Mouse (Mus musculus): Measurements from ENCODE around the gene Rab11a.
A peak's percentile ranks its signal among the peaks of the same experiment; 100 is the strongest.
"Not testable (repeated sequence)": the region's sequence is repeated elsewhere in the genome, so short reads cannot be mapped to it uniquely, and the experiment has no call there.

Gene Rab11a

GRCm38 (mm10) chr9:64742453-64742852 lies 4.9 kb upstream of the Rab11a start:
- DNase-seq: no peak

GRCm38 (mm10) chr9:64739001-64739400 lies 1.4 kb upstream of the Rab11a start:
- no peak for DNase-seq

GRCm38 (mm10) chr9:64736639-64737405 lies 736 bp downstream of the Rab11a start:
- peak; percentile 21 for DNase-seq

- DNase-seq: no peak
Observed at GRCm38 (mm10) chr9:64736076-64736638, 1.4 kb downstream of the Rab11a start.

- DNase-seq: not testable (repeated sequence)
Observed at GRCm38 (mm10) chr9:64734992-64735391, 2.6 kb downstream of the Rab11a start.

GRCm38 (mm10) chr9:64734166-64734565 lies 3.4 kb downstream of the Rab11a start:
- no peak for DNase-seq

GRCm38 (mm10) chr9:64731029-64731560 lies 6.5 kb downstream of the Rab11a start:
- no peak for DNase-seq

- DNase-seq: no peak
Observed at GRCm38 (mm10) chr9:64726454-64726853, 11.1 kb downstream of the Rab11a start.

GRCm38 (mm10) chr9:64719526-64720163 lies 17.9 kb downstream of the Rab11a start:
- DNase-seq: no peak

- DNase-seq: not testable (repeated sequence)
Observed at GRCm38 (mm10) chr9:64710291-64710690, 27.3 kb downstream of the Rab11a start.

- no peak for DNase-seq
Observed at GRCm38 (mm10) chr9:64704073-64704840, 33.3 kb downstream of the Rab11a start.

- DNase-seq: no peak
Observed at GRCm38 (mm10) chr9:64703420-64703965, 34.1 kb downstream of the Rab11a start.

GRCm38 (mm10) chr9:64702937-64703336 lies 34.6 kb downstream of the Rab11a start:
- DNase-seq: no peak

- DNase-seq: no peak
Observed at GRCm38 (mm10) chr9:64702391-64702790, 35.2 kb downstream of the Rab11a start.

GRCm38 (mm10) chr9:64701651-64702050 lies 35.9 kb downstream of the Rab11a start:
- no peak for DNase-seq

- no peak for DNase-seq
Observed at GRCm38 (mm10) chr9:64700451-64701311, 36.9 kb downstream of the Rab11a start.

GRCm38 (mm10) chr9:64698586-64698985 lies 39.0 kb downstream of the Rab11a start:
- DNase-seq: no peak

- no peak for DNase-seq
Observed at GRCm38 (mm10) chr9:64697677-64698076, 39.9 kb downstream of the Rab11a start.

- no peak for DNase-seq
Observed at GRCm38 (mm10) chr9:64697006-64697405, 40.6 kb downstream of the Rab11a start.

GRCm38 (mm10) chr9:64696404-64696803 lies 41.2 kb downstream of the Rab11a start:
- DNase-seq: no peak

GRCm38 (mm10) chr9:64695266-64695665 lies 42.3 kb downstream of the Rab11a start:
- no peak for DNase-seq

GRCm38 (mm10) chr9:64693094-64693493 lies 44.5 kb downstream of the Rab11a start:
- no peak for DNase-seq
